Mouse (Mus musculus) G1E (cell line): ENCODE data around the gene Trpm5.

Experiments
- CTCF ChIP-seq: IDR thresholded peaks from 2 replicates; pipeline ENCODE4 v1.5.1; 2012; ENCODE audit warnings: low read depth, low read length, inconsistent platforms, mixed read lengths
- GATA1 ChIP-seq: IDR thresholded peaks from 2 replicates; pipeline ENCODE4 v1.6.1; 2012; ENCODE audit warnings: borderline replicate concordance, low read length, inconsistent platforms, mixed read lengths
- POLR2AphosphoS5 ChIP-seq: IDR thresholded peaks from 2 replicates; pipeline ENCODE4 v1.6.1; 2012; ENCODE audit warnings: low read depth, low read length, inconsistent platforms; ENCODE audit not compliant: insufficient replicate concordance

GRCm38 (mm10) chr7:143119407-143119806 lies 25.0 kb upstream of the Trpm5 start:
- TF ChIP-seq CTCF (no peak), POLR2AphosphoS5 (no peak), GATA1 (no peak)
